Mouse (Mus musculus) intestine, embryonic 14.5 days (tissue): ENCODE results near the gene Klhdc1. TPM values are rescaled to one million over a fixed set of nuclear protein-coding genes. Genes with fewer than 3 reads are reported as not detected.

Experiments used
- ATAC-seq: fragments of 200-750 bp; cut with Nextera tagmentation; replicated peaks from 2 replicates; pipeline ENCODE4 v1.8.0; 2017; ENCODE audit warnings: low read depth, moderate number of reproducible peaks, moderate TSS enrichment, moderate library complexity; ENCODE audit not compliant: low FRiP score, low TSS enrichment
- DNase-seq: peaks from one replicate; pipeline ENCODE4 v3.0.0-alpha.2; 2018; ENCODE audit warnings: low spot score
- H3K27ac ChIP-seq: fragments of 300-500 bp; sonication (generic); 2 replicates; pipeline ENCODE4 v1.5.1; 2014; ENCODE audit warnings: low read depth, mild to moderate bottlenecking, control low read depth
- H3K27me3 ChIP-seq: fragments of 300-500 bp; sonication (generic); replicated peaks from 2 replicates; pipeline ENCODE4 v1.6.1; 2014; ENCODE audit warnings: low read length, control low read depth; ENCODE audit not compliant: control insufficient read depth, insufficient read depth
- H3K36me3 ChIP-seq: fragments of 300-500 bp; sonication (generic); 2 replicates; pipeline ENCODE4 v1.6.1; 2014; ENCODE audit warnings: low read length, control low read depth; ENCODE audit not compliant: control insufficient read depth, insufficient read depth
- H3K4me1 ChIP-seq: fragments of 300-500 bp; sonication (generic); replicated peaks from 2 replicates; pipeline ENCODE4 v1.6.1; 2014; ENCODE audit warnings: low read length, control low read depth, mixed read lengths; ENCODE audit not compliant: control insufficient read depth, insufficient read depth
- H3K4me2 ChIP-seq: fragments of 300-500 bp; sonication (generic); 2 replicates; pipeline ENCODE4 v1.6.1; 2014; ENCODE audit warnings: low read length
- H3K4me3 ChIP-seq: fragments of 300-500 bp; sonication (generic); 2 replicates; pipeline ENCODE4 v1.5.1; 2014; ENCODE audit warnings: low read depth, low read length, control low read depth, mixed read lengths
- H3K9ac ChIP-seq: fragments of 300-500 bp; sonication (generic); 2 replicates; pipeline ENCODE4 v1.6.1; 2014; ENCODE audit warnings: mild to moderate bottlenecking, low read length
- H3K9me3 ChIP-seq: fragments of 300-500 bp; sonication (generic); 2 replicates; pipeline ENCODE4 v1.6.1; 2016; ENCODE audit warnings: low read length, control low read depth; ENCODE audit not compliant: control insufficient read depth
- WGBS: fragments of 180-500 bp; shearing (Covaris S2); extraction: QIAGEN DNeasy Blood & Tissue Kit; methylation state at CpG from one replicate; pipeline ENCODE4 v1.1.7; 2014; 5-methylcytosine and 5-hydroxymethylcytosine counted together
- polyA plus RNA-seq: library from polyadenylated mRNA; unstranded; fragments of >200 nt; fragmentation: Nextera tagmentation; extraction: Ambion mirVana; gene quantifications from 2 replicates; pipeline ENCODE4 v1.2.1, GENCODE M21; 2014

Klhdc1 gene
- polyA plus RNA-seq, 1 experiment from 2014 or later: 7.3 TPM

- no peak for DNase-seq
- Histone ChIP-seq H3K4me3 (no peak overlapping the region), H3K4me1 (no peaks in the 10 kb centered on the region), H3K9me3 (no peaks in the 10 kb centered on the region), H3K36me3 (peaks cover 91% of the 10 kb centered on the region), H3K4me2 (no peak overlapping the region), H3K9ac (no peak overlapping the region), H3K27ac (no peak overlapping the region), H3K27me3 (no peaks in the 10 kb centered on the region)
- no peak for ATAC-seq
Observed at GRCm38 (mm10) chr12:69318431-69318830, 77.5 kb downstream of the Klhdc1 start.

DNA sequence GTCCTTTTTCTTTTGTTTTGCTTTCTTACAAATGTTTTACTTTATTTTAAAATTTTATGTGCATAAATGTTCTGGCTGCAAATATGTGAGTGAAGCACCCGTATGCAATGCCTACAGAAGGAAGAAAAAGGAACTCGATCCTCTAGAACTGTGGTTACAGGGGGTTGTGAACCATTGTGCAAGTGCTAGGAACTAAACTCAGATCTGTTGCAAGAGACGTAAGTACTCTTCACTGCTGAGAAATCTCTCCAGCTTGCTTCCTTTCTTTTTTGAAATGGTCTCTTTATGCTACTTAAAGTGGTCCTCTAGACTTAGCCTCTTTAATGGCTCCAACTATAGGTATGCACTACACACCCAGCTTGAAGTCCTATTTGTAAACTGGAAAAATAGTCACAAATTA lies 90.2 kb downstream of the Klhdc1 start:
- Histone ChIP-seq H3K27me3 (no peaks in the 10 kb centered on the region), H3K4me1 (no peaks in the 10 kb centered on the region), H3K9me3 (no peaks in the 10 kb centered on the region), H3K4me3 (no peak overlapping the region), H3K4me2 (no peak overlapping the region), H3K36me3 (peaks cover 77% of the 10 kb centered on the region), H3K9ac (no peak overlapping the region), H3K27ac (no peak overlapping the region)
- DNase-seq (no peak), ATAC-seq (no peak)
- 92% methylated on average over 3 of the region's 3 CpGs for WGBS

DNA sequence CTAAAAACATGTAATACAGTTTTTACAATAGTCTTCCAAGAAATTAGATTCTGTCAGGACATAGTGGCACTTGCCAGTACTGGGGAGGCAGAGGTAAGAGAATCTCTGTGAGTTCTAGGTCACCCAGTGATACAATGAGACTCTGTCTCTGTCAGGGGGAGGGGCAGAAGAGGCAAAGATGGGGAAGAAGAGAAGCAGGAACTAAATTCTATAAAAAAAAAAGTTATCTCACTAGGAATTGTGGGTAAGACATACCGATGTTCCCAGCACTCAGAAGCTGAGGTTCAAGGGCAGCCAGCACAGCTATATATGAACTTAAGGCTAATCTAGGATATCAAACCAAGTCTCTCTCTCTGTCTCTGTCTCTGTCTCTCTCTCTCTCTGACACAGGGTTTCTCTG lies 91.2 kb downstream of the Klhdc1 start:
- H3K4me1 ChIP-seq: no peaks in the 10 kb centered on the region
- no peak for ATAC-seq
- H3K27ac ChIP-seq: no peak overlapping the region
- H3K27me3 ChIP-seq: no peaks in the 10 kb centered on the region
- H3K36me3 ChIP-seq: peaks cover 78% of the 10 kb centered on the region
- no peak overlapping the region for H3K4me3 ChIP-seq
- H3K4me2 ChIP-seq: no peak overlapping the region
- 91% methylated on average over 1 of the region's 1 CpGs for WGBS
- no peaks in the 10 kb centered on the region for H3K9me3 ChIP-seq
- H3K9ac ChIP-seq: no peak overlapping the region
- no peak for DNase-seq

DNA sequence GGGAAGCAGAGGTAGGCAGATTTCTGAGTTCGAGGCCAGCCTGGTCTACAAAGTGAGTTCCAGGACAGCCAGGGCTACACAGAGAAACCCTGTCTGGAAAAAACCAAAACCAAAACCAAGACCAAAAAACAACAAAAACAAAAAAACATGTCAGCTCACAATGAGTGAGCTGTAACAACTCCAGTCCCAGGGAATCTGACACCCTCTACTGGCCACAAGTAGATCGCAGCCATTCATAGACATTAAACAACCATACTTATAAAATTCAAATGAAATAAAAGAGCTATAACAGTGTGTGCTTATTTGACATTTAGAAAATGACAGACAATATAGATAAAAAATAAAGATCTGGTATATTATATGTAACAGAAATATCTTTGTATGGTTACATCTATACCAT lies 92.6 kb downstream of the Klhdc1 start:
- Histone ChIP-seq H3K4me2 (no peak overlapping the region), H3K9me3 (no peaks in the 10 kb centered on the region), H3K36me3 (peaks cover 82% of the 10 kb centered on the region), H3K4me1 (no peaks in the 10 kb centered on the region), H3K9ac (no peak overlapping the region), H3K27ac (no peak overlapping the region), H3K4me3 (no peak overlapping the region), H3K27me3 (no peaks in the 10 kb centered on the region)
- WGBS: 83% methylated on average over 2 of the region's 2 CpGs
- DNase-seq (no peak), ATAC-seq (no peak)

Other genes with a start within 250 kb of the Klhdc1 start
- 2,140 and 2,401 TPM in 2 replicates for gene Rps29, start 82.0 kb upstream of the Klhdc1 start, polyA plus RNA-seq
- 19.7 and 23.4 TPM in 2 replicates for gene Lrr1, start 72.4 kb upstream of the Klhdc1 start, polyA plus RNA-seq
- gene Rpl36al, start 57.1 kb upstream of the Klhdc1 start, polyA plus RNA-seq: 678 and 785 TPM in 2 replicates
- gene Mgat2, start 57.0 kb upstream of the Klhdc1 start, polyA plus RNA-seq: 41.5 and 49.4 TPM in 2 replicates
- gene Gm49383, start 44.1 kb upstream of the Klhdc1 start, polyA plus RNA-seq: 27.5 and 32.5 TPM in 2 replicates
- 8.1 and 8.7 TPM in 2 replicates for gene Dnaaf2, start 42.7 kb upstream of the Klhdc1 start, polyA plus RNA-seq
- 25.8 and 29.4 TPM in 2 replicates for gene Gm49384, start 36.9 kb upstream of the Klhdc1 start, polyA plus RNA-seq
- gene Pole2, start 13.0 kb upstream of the Klhdc1 start, polyA plus RNA-seq: 28.1 and 29.8 TPM in 2 replicates
- gene Klhdc2, start 55.5 kb downstream of the Klhdc1 start, polyA plus RNA-seq: 120 and 133 TPM in 2 replicates
- gene Nemf, start 116.0 kb downstream of the Klhdc1 start, polyA plus RNA-seq: 69.1 and 78.7 TPM in 2 replicates
- 48.2 and 53.3 TPM in 2 replicates for gene Arf6, start 131.0 kb downstream of the Klhdc1 start, polyA plus RNA-seq
- gene Gm9887, start 131.3 kb downstream of the Klhdc1 start, polyA plus RNA-seq: 1.1 and 1.5 TPM in 2 replicates